Mouse (Mus musculus): Measurements from ENCODE around the gene Sgpp2.

Gene Sgpp2

GRCm38 (mm10) chr1:78338212-78338611 is 28.1 kb downstream of the Sgpp2 start:
- in situ Hi-C loops (cut with MboI): no loop called here

- in situ Hi-C loops (cut with MboI): no loop called here
These were observed 29.8 kb downstream of the Sgpp2 start for GRCm38 (mm10) chr1:78339941-78340340.

DNA sequence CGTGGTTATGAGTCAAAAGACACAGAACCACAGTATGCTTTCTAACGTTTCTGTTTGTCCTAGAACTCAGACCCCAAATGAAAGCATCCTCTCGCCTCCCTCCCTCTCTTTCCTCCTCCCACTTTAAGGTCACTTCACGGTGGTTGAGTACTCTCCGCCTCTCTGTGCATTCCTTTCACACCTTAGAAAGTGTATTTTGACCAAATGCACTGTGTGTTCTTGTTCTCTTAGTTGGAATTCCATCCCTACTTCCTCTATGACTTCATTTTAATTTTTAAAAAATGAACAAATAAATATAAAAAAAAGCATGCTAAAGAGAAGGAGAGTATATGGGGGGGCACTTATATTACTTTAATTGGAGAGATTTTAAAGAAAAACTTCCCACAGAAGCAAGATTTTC is 30.4 kb downstream of the Sgpp2 start:
- in situ Hi-C loops (cut with MboI): no loop called here

GRCm38 (mm10) chr1:78347317-78347806 is 37.2 kb downstream of the Sgpp2 start:
- in situ Hi-C loops (cut with MboI): no loop called here

GRCm38 (mm10) chr1:78349219-78349618 is 39.1 kb downstream of the Sgpp2 start:
- in situ Hi-C loops (cut with MboI): no loop called here

DNA sequence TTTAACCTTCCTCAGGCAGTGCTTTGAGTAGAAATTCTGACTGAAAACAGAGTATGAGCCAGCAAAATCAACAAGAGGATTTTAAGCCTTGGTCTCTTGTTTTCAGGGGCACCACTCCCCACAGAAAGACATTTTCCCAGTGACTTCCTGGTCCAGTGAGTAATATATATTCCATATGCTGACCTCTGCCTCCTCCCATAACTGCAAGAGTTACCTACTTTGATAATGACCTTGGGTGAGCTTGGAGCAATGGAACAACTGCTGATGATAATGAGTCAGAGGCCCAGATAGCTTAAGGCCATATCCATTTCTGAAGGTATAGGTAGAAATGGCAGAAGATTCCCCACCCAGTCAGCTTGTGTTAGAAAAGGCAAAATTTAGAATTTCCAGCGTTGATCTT is 43.1 kb downstream of the Sgpp2 start:
- in situ Hi-C loops (cut with MboI): no loop called here

DNA sequence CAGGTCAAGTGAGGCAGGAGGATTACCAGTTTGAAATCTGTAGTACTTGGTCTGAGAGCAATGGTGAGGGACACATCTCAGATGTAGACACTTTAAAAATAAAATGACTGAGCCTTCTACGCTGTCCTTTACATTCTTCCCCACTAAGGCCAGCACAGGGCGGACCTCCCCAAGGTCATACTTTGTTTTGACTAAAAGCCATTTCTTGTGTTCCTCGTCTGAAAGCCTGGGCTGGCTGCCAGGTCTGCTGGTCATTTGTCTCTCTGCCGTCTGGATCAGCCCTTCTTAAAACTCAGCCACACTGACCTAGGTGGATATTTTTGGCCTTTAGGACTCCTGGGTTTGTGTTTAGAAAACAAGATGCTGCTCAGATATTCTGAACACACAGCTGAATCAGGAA is 45.0 kb downstream of the Sgpp2 start:
- in situ Hi-C loops (cut with MboI): no loop called here

GRCm38 (mm10) chr1:78357415-78357814 is 47.3 kb downstream of the Sgpp2 start:
- in situ Hi-C loops (cut with MboI): no loop called here

- in situ Hi-C loops (cut with MboI): no loop called here
These were observed 47.7 kb downstream of the Sgpp2 start for GRCm38 (mm10) chr1:78357868-78358267.

- in situ Hi-C loops (cut with MboI): no loop called here
These were observed 54.1 kb downstream of the Sgpp2 start for GRCm38 (mm10) chr1:78363965-78364889.

DNA sequence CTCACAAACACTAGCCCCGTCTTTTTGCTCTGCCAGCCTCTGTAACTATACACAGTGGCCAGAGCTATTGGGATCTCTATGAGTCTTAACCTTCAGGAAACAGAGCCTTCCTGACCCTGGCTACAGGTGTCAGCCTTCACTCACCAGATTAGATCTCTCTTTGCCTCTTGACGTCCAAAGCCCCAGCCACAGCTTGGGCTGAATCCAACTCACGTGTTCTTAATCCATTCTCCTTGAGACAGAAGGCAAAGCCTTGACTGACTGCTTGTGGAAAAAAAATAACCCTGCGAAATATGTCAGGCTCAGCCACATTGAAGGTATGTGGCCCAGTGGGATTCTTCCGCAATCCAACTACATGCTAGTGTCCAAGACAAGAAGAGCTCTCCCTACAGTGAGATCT is 57.7 kb downstream of the Sgpp2 start:
- in situ Hi-C loops (cut with MboI): no loop called here

GRCm38 (mm10) chr1:78370121-78370520 is 60.0 kb downstream of the Sgpp2 start:
- in situ Hi-C loops (cut with MboI): no loop called here

DNA sequence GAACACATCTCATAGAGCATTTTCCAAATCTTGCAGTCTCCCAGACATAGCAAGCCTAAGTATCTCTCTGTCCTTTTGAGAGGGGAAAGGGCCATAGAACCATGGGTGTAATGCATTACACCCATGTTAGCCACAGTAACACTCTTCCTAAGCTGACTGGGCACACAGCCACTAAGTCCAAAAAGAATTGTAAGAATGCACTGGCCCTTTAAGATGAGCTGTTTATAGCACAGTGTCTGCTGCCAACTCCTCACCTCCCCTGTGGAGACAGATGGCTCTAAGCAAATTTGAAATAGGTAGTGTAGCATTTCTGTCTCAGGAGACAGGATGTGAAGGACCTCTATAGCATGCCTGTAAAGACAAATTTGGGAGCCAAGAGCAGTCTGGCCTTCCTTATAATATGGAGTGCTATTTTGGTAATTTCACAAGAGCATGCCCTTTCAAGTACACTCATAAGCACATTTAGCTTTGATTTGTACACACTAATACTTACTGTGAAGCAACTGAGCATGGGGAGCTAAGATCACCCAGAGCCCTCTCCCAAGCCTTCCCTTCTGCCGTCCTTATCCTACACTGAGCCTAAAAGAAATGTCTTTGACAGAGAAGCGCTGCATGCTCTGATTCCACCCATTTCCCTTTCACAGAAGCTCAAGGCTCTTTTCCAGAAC is 61.6 kb downstream of the Sgpp2 start:
- in situ Hi-C loops (cut with MboI): no loop called here

- in situ Hi-C loops (cut with MboI): no loop called here
These were observed 62.2 kb downstream of the Sgpp2 start for GRCm38 (mm10) chr1:78372316-78372715.

GRCm38 (mm10) chr1:78373836-78374235 is 63.7 kb downstream of the Sgpp2 start:
- in situ Hi-C loops (cut with MboI): no loop called here

DNA sequence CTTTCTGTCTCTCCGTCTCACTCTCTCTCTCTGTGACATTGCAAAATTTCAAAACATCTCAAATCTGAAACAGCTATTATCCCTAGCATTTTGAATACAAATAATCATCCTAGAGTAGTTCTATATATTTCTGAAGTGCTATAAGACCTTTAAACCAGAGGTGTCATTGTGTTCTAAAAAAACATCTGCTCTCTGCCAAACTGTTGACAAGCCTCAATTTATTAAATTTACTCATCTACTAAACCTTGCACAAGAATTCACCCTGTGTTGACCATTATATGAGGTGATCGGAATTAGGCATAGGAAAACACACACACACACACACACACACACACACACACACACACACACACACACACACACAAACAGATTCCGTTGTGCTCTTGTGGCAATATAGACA is 64.9 kb downstream of the Sgpp2 start:
- in situ Hi-C loops (cut with MboI): no loop called here

DNA sequence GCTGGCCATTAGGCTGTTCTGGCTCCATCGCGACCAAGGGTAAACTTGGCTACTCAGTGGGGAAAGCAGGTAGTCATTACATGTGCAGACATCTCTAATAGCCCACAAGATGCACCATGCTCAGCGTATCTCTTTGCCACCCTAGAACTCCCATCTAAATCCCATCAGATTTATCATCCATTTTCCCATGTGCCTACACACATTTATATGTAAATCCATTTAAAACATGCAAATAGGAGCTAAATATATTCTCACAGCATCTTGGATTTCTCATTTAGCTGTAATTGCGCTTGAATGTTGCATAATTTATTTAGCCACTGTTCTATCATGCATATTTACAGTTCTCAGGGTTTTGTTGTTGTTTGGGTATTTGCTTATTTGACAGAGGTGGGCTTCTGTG is 70.8 kb downstream of the Sgpp2 start:
- in situ Hi-C loops (cut with MboI): no loop called here

- in situ Hi-C loops (cut with MboI): no loop called here
These were observed 77.7 kb downstream of the Sgpp2 start for GRCm38 (mm10) chr1:78387854-78388253.

GRCm38 (mm10) chr1:78388848-78389247 is 78.7 kb downstream of the Sgpp2 start:
- in situ Hi-C loops (cut with MboI): no loop called here

DNA sequence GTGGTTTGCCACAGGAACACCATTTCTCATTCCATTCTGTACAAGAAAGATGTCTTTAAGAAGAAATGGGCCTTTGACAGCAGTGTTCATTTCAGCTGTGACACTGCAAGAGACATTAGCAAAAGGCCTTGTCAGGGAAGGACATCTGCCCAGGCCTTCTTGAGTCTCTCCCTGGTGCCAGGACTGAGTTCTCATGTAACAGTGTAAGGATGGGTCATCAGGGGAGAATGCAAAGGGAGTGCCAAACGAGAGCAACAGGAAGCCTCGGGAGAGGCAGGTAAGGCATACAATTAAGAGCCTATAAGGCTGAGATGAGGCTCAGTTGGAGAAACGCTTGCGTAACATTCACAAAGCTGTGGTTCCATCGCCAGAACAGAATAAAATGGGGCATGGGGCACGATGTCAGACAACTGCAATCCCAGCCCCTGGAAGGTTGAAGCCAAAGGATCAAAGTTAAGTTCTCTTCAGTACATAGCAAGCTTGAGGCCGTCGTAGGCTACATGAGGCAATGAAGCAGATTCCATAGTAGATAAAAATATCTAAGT is 85.1 kb downstream of the Sgpp2 start:
- in situ Hi-C loops (cut with MboI): no loop called here

DNA sequence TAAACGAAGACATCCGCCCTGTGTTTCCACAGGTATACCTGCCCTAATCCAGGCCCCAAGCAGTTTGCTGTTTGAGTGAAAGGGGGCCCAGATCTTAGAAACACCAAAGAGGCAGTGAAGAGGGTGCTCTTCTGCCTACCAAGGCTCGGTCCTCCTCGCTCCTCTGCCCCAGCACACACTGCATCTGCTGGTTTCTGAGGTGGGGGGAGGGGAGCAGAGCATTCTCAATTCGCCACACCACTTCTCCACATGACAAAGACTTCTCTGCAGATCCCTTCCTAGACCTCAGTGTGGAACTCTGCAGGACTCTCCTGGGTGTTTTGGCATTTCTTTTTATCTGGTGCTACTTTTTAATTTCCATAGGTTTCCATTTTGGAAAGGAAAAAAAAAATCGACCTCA is 85.6 kb downstream of the Sgpp2 start:
- in situ Hi-C loops (cut with MboI): no loop called here

- in situ Hi-C loops (cut with MboI): no loop called here
These were observed 86.3 kb downstream of the Sgpp2 start for GRCm38 (mm10) chr1:78396320-78396913.

All from mature B cell (primary cell).